Mouse (Mus musculus): ENCODE data around the gene H2-Ab1. TPM values are rescaled to one million over a fixed set of nuclear protein-coding genes. Genes with fewer than 3 reads are reported as not detected.

Gene H2-Ab1
- 0.53 and 0.95 TPM in 2 replicates for polyA plus RNA-seq (2015; fragmentation: Nextera tagmentation; extraction: Ambion mirVana)

DNA sequence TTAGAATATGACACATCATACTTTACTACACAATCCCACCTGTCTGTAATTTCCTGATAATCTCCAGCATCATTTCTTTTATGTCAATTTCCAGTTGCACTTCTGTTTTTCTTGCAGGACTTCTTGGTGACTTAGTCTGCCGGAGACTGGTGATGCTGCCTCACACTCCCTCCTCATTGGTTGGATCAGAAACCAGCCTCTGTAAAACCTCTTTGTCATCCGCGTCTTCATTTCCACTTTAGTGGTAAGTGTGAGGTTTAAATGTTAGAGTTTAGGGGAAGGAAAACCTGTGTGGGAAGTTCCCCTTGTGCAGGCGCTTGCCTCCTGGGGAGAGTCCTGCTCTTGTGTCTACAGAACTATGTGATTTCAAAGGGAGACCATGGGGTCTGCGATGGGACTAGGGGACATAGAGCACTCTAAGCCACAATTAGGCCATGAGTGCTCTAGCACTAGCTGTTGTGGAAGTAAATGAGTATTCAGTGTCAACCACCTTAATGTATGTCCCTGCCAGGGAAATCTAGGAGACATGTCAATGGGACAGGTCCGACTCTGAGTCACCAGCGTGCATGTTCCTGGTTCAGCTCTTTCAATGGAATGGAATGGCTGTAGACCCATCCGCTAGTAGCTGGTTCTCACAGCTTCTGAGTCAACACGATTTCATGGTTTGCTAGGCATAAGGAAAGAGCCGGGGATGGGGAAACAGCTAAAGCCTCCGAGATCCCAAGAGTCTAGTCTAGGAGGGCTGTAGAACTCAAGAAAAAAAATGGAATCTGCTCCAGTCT, at the start of gene H2-Ab1:
Gene H2-Ab1 (plus strand): TSS at position 96 of the 782 bp plus-strand sequence.
- H3K4me1 ChIP-seq (replicated peaks; ENCODE audit: control insufficient read depth, insufficient read depth, low read length), result no peaks in the 10 kb centered on the region
- H3K9me3 ChIP-seq (ENCODE audit: control insufficient read depth, low read length), result no peaks in the 10 kb centered on the region
- H3K27me3 ChIP-seq (replicated peaks; ENCODE audit: control insufficient read depth, insufficient read depth, low read length), result 0 out of 2 replicates have a peak, but pooled peaks cover 2% of the 10 kb centered on the region
- H3K4me3 ChIP-seq (replicated peaks; ENCODE audit: low read length), result no peak within 1 kb of the TSS
- no peak for ATAC-seq
- H3K27ac ChIP-seq (ENCODE audit: low read length), result no peak within 1 kb of the TSS
- WGBS, result 70% methylated on average over 11 of the region's 11 CpGs
- H3K4me2 ChIP-seq (ENCODE audit: low read length), result no peak within 1 kb of the TSS
- H3K9ac ChIP-seq (replicated peaks; ENCODE audit: low read depth, low read length), result no peak within 1 kb of the TSS
- no peaks in the 10 kb centered on the region for H3K36me3 ChIP-seq (ENCODE audit: control insufficient read depth, insufficient read depth)

DNA sequence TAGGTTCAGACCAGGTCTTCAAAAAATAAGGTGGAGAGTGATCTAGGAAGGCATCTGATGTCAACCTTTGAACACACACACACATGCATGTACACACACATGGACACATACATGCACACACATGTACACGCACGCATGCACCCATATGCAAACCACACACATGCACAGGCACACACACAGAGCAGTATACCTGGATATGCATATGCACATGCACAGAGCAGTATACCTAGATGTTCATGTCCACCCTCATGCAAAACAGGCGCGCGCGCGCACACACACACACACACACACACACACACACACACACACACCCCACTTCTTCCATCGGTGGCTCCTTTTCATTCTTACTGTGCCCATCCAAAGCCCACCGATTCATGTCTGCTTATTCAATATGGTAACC, 49.6 kb upstream of the H2-Ab1 start:
- no peak overlapping the region for H3K4me2 ChIP-seq (ENCODE audit: low read length)
- ATAC-seq, result no peak
- WGBS, result 95% methylated on average over 9 of the region's 9 CpGs
- peaks cover 36% of the 10 kb centered on the region for H3K27me3 ChIP-seq (replicated peaks; ENCODE audit: control insufficient read depth, insufficient read depth, low read length)
- H3K9me3 ChIP-seq (ENCODE audit: control insufficient read depth, low read length), result no peaks in the 10 kb centered on the region
- H3K4me3 ChIP-seq (replicated peaks; ENCODE audit: low read length), result no peak overlapping the region
- no peak overlapping the region for H3K27ac ChIP-seq (ENCODE audit: low read length)
- H3K9ac ChIP-seq (replicated peaks; ENCODE audit: low read depth, low read length), result no peak overlapping the region
- no peaks in the 10 kb centered on the region for H3K36me3 ChIP-seq (ENCODE audit: control insufficient read depth, insufficient read depth)
- peaks cover 11% of the 10 kb centered on the region for H3K4me1 ChIP-seq (replicated peaks; ENCODE audit: control insufficient read depth, insufficient read depth, low read length)

DNA sequence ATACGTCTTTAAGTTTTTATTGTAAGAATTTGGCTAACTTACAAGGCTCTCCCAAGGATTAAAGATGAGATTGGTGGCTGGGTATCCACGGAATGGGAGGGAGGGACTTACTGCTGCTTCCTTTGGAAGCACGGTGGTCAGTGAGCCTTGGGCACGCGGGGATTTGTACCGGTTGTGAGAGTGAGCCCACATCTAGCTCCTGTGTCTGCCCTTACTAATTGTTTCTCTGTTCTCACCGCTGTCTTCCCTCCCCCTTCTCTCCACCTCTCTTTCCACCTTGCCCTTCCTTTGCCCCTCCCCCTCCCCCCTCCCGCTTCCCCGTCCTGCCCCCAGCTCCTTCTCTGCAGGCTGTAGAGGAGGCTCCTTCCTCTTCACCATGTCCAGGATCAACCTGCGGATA, 49.1 kb upstream of the H2-Ab1 start:
- no peak overlapping the region for H3K4me3 ChIP-seq (replicated peaks; ENCODE audit: low read length)
- peaks cover 38% of the 10 kb centered on the region for H3K27me3 ChIP-seq (replicated peaks; ENCODE audit: control insufficient read depth, insufficient read depth, low read length)
- peaks cover 11% of the 10 kb centered on the region for H3K4me1 ChIP-seq (replicated peaks; ENCODE audit: control insufficient read depth, insufficient read depth, low read length)
- WGBS, result 26% methylated on average over 10 of the region's 10 CpGs
- no peak overlapping the region for H3K4me2 ChIP-seq (ENCODE audit: low read length)
- H3K27ac ChIP-seq (ENCODE audit: low read length), result no peak overlapping the region
- no peaks in the 10 kb centered on the region for H3K9me3 ChIP-seq (ENCODE audit: control insufficient read depth, low read length)
- ATAC-seq, result no peak
- H3K36me3 ChIP-seq (ENCODE audit: control insufficient read depth, insufficient read depth), result no peaks in the 10 kb centered on the region
- H3K9ac ChIP-seq (replicated peaks; ENCODE audit: low read depth, low read length), result no peak overlapping the region

DNA sequence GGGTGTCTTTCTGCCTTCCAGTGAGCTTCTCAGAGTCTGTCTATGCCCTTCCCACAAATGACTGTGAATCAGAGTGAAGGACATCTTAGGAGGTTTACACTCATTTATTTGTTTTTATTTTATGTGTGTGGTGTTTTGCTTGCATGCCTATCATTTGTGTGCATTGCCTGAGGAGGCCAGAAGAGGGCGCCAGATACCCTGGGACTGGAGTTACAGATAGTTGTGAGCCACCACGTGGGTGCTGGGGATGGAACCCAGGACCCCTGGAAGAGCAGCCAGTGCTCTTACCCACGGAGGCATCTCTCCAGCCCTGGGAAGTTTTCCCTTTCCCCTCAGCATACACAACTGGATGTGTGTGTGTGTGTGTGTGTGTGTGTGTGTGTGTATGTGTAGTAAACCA, 47.8 kb upstream of the H2-Ab1 start:
- Histone ChIP-seq H3K9ac (replicated peaks; ENCODE audit: low read depth, low read length) (no peak overlapping the region), H3K36me3 (ENCODE audit: control insufficient read depth, insufficient read depth) (no peaks in the 10 kb centered on the region), H3K4me1 (replicated peaks; ENCODE audit: control insufficient read depth, insufficient read depth, low read length) (peaks cover 10% of the 10 kb centered on the region), H3K27me3 (replicated peaks; ENCODE audit: control insufficient read depth, insufficient read depth, low read length) (peaks cover 44% of the 10 kb centered on the region), H3K4me2 (ENCODE audit: low read length) (no peak overlapping the region), H3K27ac (ENCODE audit: low read length) (no peak overlapping the region), H3K4me3 (replicated peaks; ENCODE audit: low read length) (no peak overlapping the region), H3K9me3 (ENCODE audit: control insufficient read depth, low read length) (no peaks in the 10 kb centered on the region)
- 42% methylated on average over 3 of the region's 3 CpGs for WGBS
- no peak for ATAC-seq

DNA sequence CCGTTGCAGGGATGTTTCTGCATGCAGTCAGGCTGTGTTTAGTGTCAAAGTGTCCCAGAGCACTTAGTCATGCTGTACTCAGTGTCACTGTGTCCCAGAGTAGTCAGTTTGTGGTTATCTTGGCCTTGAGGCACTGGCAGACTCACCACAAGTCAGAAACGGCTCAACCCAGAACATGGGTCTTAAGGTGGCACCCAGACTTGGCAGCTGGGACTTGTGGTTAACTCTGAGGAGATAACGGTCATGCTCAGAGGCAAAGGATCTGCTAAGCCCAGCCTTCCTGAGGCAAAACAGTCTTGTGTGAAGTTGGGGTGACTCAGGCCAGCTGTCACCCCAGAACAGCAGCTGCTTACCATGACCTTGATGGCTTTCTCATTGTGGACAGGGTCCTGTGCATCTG, 46.9 kb upstream of the H2-Ab1 start:
- Histone ChIP-seq H3K4me3 (replicated peaks; ENCODE audit: low read length) (no peak overlapping the region), H3K4me1 (replicated peaks; ENCODE audit: control insufficient read depth, insufficient read depth, low read length) (peaks cover 5% of the 10 kb centered on the region; the same call in 1 of the 2 replicates), H3K36me3 (ENCODE audit: control insufficient read depth, insufficient read depth) (no peaks in the 10 kb centered on the region), H3K9ac (replicated peaks; ENCODE audit: low read depth, low read length) (no peak overlapping the region), H3K27ac (ENCODE audit: low read length) (no peak overlapping the region), H3K9me3 (ENCODE audit: control insufficient read depth, low read length) (no peaks in the 10 kb centered on the region), H3K27me3 (replicated peaks; ENCODE audit: control insufficient read depth, insufficient read depth, low read length) (peaks cover 39% of the 10 kb centered on the region), H3K4me2 (ENCODE audit: low read length) (no peak overlapping the region)
- 78% methylated on average over 3 of the region's 3 CpGs for WGBS
- no peak for ATAC-seq

DNA sequence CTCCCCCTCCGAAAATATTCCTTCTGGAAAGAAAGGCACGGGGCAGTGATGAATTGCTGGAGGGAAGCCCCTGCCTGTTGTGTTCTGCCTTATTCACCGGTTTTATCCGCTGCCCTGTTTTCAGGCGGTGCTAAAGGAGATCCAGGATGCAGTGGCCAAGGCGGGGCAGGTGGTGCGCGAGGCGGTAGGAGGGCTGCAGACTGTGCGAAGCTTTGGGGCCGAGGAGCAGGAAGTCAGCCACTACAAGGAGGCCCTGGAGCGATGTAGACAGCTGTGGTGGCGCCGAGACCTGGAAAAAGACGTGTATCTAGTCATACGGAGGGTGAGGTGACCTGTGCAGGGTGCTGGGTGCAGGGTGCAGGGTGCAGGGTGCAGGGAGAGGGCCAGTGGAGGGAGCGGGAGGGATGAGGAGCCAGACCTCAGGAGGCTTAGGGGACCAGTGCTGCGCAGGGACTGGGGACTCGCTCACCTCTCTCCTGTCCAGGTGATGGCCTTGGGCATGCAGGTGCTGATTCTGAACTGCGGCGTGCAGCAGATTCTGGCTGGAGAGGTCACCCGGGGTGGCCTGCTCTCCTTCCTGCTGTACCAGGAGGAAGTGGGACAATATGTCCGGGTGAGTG, 45.6 kb upstream of the H2-Ab1 start:
- H3K4me3 ChIP-seq (replicated peaks; ENCODE audit: low read length), result no peak overlapping the region
- H3K4me1 ChIP-seq (replicated peaks; ENCODE audit: control insufficient read depth, insufficient read depth, low read length), result peaks cover 5% of the 10 kb centered on the region; the same call in 1 of the 2 replicates
- peaks cover 30% of the 10 kb centered on the region for H3K27me3 ChIP-seq (replicated peaks; ENCODE audit: control insufficient read depth, insufficient read depth, low read length)
- no peak overlapping the region for H3K9ac ChIP-seq (replicated peaks; ENCODE audit: low read depth, low read length)
- no peak for ATAC-seq
- 14% methylated on average over 22 of the region's 23 CpGs for WGBS
- H3K4me2 ChIP-seq (ENCODE audit: low read length), result no peak overlapping the region
- no peak overlapping the region for H3K27ac ChIP-seq (ENCODE audit: low read length)
- no peaks in the 10 kb centered on the region for H3K36me3 ChIP-seq (ENCODE audit: control insufficient read depth, insufficient read depth)
- H3K9me3 ChIP-seq (ENCODE audit: control insufficient read depth, low read length), result no peaks in the 10 kb centered on the region

DNA sequence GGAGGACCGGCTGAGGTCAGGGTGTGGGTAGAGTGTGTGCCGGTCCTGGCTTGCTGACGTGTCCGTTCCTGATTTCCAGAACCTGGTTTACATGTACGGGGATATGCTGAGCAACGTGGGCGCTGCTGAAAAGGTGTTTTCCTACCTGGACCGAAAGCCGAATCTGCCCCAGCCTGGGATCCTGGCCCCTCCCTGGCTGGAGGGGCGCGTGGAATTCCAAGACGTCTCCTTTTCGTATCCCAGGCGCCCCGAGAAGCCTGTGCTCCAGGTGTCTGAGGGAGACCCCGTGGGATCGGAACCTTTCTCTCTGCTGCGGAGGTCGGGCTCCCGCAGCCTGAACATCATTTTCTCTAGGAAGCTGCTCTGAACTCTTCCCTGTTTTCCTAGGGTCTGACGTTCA, 43.6 kb upstream of the H2-Ab1 start:
- Histone ChIP-seq H3K9ac (replicated peaks; ENCODE audit: low read depth, low read length) (no peak overlapping the region), H3K36me3 (ENCODE audit: control insufficient read depth, insufficient read depth) (no peaks in the 10 kb centered on the region), H3K4me2 (ENCODE audit: low read length) (no peak overlapping the region), H3K4me1 (replicated peaks; ENCODE audit: control insufficient read depth, insufficient read depth, low read length) (peaks cover 5% of the 10 kb centered on the region; the same call in 1 of the 2 replicates), H3K27me3 (replicated peaks; ENCODE audit: control insufficient read depth, insufficient read depth, low read length) (peaks cover 30% of the 10 kb centered on the region), H3K4me3 (replicated peaks; ENCODE audit: low read length) (no peak overlapping the region), H3K27ac (ENCODE audit: low read length) (no peak overlapping the region), H3K9me3 (ENCODE audit: control insufficient read depth, low read length) (no peaks in the 10 kb centered on the region)
- WGBS, result 36% methylated on average over 21 of the region's 21 CpGs
- no peak for ATAC-seq

DNA sequence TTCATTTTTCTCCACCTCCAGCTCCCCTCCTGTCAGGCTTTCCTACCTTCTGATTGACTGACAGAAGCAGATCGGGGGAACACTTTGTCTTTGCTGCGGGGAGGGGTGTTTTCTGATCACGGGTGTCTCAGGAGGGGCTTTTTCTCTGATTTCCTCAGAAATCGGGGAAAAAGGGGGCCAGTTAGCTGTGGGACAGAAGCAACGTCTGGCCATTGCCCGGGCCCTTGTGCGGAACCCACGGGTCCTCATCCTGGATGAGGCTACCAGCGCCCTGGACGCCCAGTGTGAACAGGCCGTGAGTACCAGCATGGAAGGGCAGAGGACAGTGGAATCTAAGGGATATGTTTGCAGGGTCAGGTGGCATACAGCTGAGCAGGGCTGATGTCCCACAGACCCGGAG, 42.3 kb upstream of the H2-Ab1 start:
- no peak overlapping the region for H3K27ac ChIP-seq (ENCODE audit: low read length)
- H3K36me3 ChIP-seq (ENCODE audit: control insufficient read depth, insufficient read depth), result no peaks in the 10 kb centered on the region
- H3K4me3 ChIP-seq (replicated peaks; ENCODE audit: low read length), result no peak overlapping the region
- no peak overlapping the region for H3K9ac ChIP-seq (replicated peaks; ENCODE audit: low read depth, low read length)
- peaks cover 30% of the 10 kb centered on the region for H3K27me3 ChIP-seq (replicated peaks; ENCODE audit: control insufficient read depth, insufficient read depth, low read length)
- 84% methylated on average over 12 of the region's 12 CpGs for WGBS
- no peaks in the 10 kb centered on the region for H3K9me3 ChIP-seq (ENCODE audit: control insufficient read depth, low read length)
- H3K4me1 ChIP-seq (replicated peaks; ENCODE audit: control insufficient read depth, insufficient read depth, low read length), result peaks cover 5% of the 10 kb centered on the region; the same call in 1 of the 2 replicates
- H3K4me2 ChIP-seq (ENCODE audit: low read length), result no peak overlapping the region
- ATAC-seq, result no peak

DNA sequence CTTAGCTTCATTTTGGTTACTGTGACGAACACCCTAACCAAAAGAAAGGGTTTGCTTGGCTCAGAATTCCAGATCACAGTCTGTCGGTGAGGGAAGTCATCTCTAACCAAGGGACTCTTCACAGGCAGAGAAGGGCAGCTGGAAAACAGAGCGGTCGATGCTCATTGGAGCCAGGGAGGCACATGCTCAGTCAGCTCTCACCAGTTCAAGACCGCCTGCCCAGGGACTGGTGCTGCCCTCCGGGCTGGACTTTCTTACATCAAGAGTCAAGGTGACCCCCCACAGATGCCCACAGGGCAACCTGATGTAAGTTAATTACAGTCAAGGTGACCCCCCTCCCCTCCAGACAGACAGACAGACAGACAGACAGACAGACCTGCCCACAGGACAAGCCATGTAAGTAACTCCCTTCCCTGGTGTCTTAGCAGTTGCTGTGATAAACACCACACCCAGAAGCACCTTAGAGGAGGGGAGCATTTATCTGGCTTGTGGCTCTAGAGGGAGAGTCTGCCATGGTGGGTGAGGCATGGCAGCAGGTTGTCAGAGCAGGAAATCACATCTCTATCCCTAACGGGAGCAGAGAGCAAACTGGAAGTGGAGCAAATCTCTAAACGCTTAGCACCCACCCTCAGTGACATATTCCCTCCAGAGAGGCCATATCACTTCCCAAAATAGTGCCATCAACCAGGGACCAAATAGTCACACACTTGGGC, 40.1 kb upstream of the H2-Ab1 start:
- Histone ChIP-seq H3K36me3 (ENCODE audit: control insufficient read depth, insufficient read depth) (no peaks in the 10 kb centered on the region), H3K27ac (ENCODE audit: low read length) (no peak overlapping the region), H3K4me2 (ENCODE audit: low read length) (no peak overlapping the region), H3K9me3 (ENCODE audit: control insufficient read depth, low read length) (no peaks in the 10 kb centered on the region), H3K4me3 (replicated peaks; ENCODE audit: low read length) (no peak overlapping the region), H3K9ac (replicated peaks; ENCODE audit: low read depth, low read length) (no peak overlapping the region), H3K4me1 (replicated peaks; ENCODE audit: control insufficient read depth, insufficient read depth, low read length) (no peaks in the 10 kb centered on the region), H3K27me3 (replicated peaks; ENCODE audit: control insufficient read depth, insufficient read depth, low read length) (peaks cover 15% of the 10 kb centered on the region)
- ATAC-seq, result no peak
- 87% methylated on average over 8 of the region's 8 CpGs for WGBS

Measured in forebrain, embryonic 16.5 days (tissue).